Mouse (Mus musculus) megakaryocyte, adult 5-6 weeks (primary cell): ENCODE results near the gene Atg4d. TPM values are rescaled to one million over a fixed set of nuclear protein-coding genes. Genes with fewer than 3 reads are reported as not detected.
"Not testable (repeated sequence)": the region's sequence is repeated elsewhere in the genome, so short reads cannot be mapped to it uniquely, and the experiment has no call there.

ENCODE experiments used
- ATAC-seq: 2 replicates; pipeline ENCODE4 v1.8.0; 2016; ENCODE audit warnings: mild to moderate bottlenecking, inconsistent platforms; ENCODE audit not compliant: poor library complexity, severe bottlenecking
- total RNA-seq, 2 experiments: library from RNA; stranded (forward) in 1 of 2; stranded (reverse) in 1 of 2; fragments of 153-499, 151-499 nt in 1 of 2; fragments of 221-1000, 200-1000 nt in 1 of 2; gene quantifications; 2 replicates each; pipeline versions ENCODE4 v1.2.3 to v1.2.4; 2015 to 2017

The Atg4d gene
- total RNA-seq, 2 experiments from 2014 or later, result 13.5 to 14.6 TPM

GRCm38 (mm10) chr9:21239465-21239848 lies 25.6 kb upstream of the Atg4d start:
- no peak for ATAC-seq

GRCm38 (mm10) chr9:21241343-21241742 lies 23.8 kb upstream of the Atg4d start:
- ATAC-seq, result peak; percentile 65

- ATAC-seq, result no peak
Observed at GRCm38 (mm10) chr9:21243826-21244427, 21.2 kb upstream of the Atg4d start.

DNA sequence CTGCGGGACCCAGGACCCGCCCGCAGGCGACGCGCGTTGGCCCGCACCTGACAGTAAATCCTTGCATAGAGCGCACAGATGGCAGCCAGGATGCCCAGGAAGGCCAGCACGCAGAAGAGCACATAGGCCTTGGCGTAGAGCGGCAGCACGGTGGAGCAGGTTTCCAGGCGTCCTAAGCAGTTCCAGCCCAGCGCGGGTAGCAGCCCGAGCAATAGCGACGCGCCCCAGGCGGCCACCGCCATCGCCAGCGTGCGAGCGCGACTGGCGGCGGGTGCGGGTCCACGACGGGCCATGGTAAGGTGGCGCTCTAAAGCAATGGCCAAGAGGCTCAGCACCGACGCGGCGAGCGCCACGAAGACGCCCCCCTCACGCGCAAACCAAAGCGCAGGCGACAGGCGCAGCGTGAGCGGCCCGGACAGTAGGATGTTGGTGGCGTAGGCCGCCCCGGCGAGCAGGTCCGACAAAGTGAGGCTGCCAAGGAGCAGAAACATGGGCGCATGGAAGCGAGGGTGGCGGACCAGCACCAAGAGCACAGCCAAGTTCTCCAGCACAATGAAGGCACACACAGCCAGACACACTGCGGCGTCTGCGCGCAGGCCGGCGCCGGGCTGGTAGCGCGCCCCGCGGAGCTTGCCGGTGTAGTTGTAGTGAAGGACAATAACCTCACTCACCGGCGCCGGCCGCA lies 20.5 kb upstream of the Atg4d start:
- 0 out of 2 replicates have a peak, but pooled peaks have one; percentile 11 for ATAC-seq

GRCm38 (mm10) chr9:21245113-21245487 lies 20.0 kb upstream of the Atg4d start:
- ATAC-seq, result no peak

GRCm38 (mm10) chr9:21246342-21246741 lies 18.8 kb upstream of the Atg4d start:
- ATAC-seq, result 0 out of 2 replicates have a peak, but pooled peaks have one; percentile 29

- ATAC-seq, result peak; percentile 61
Observed at GRCm38 (mm10) chr9:21248326-21248725, 16.8 kb upstream of the Atg4d start, which contains the start of gene S1pr5. TSS of gene S1pr5 (minus strand) at chr9:21248443.

DNA sequence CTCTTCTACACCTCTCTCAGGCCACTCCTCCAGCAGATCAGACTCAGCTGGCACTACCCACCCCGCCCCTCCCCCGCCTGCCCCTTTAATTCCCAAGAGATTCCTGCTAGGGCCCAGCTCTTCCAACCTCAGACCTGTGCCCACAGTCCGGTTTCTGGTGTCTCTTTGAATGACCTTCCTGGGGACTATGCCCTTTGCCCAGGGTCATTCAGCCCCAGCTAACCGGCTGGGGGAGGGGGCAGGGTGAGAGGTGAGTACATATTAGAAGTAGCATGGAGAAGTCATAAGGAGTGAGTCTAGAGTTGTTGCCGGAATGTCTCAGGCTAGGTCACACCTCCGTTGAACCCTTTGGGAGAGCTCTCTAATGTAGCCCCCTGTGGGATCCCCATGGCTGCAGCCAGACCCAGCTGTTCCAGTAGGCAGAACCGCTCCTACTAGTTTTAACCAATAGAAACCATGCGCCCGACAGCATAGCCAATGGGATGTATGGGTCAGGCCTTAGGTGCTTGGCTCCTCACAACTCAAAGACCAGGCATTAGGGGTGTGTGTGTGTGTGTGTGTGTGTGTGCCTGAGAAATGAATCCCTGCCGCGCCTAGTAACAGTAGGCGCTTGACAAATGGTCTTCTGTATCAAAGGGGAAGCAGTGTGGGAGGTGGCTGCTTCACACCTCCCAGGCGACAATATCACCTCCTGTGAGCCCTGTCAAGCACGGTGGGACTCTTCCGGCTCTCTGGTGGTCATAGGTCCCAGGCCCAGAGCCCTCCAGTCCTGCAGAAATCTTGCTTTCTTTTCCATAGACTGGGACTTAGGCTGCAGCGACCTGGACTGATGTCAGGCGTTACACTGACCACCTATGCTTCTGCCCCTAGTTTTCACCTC lies 15.2 kb upstream of the Atg4d start:
- ATAC-seq, result peak; percentile 59

- no peak for ATAC-seq
Observed at GRCm38 (mm10) chr9:21250509-21250908, 14.6 kb upstream of the Atg4d start.

GRCm38 (mm10) chr9:21251116-21251735 lies 13.9 kb upstream of the Atg4d start:
- ATAC-seq, result no peak

GRCm38 (mm10) chr9:21254690-21255089 lies 10.4 kb upstream of the Atg4d start:
- no peak for ATAC-seq

- ATAC-seq, result not testable (repeated sequence)
Observed at GRCm38 (mm10) chr9:21256349-21256748, 8.7 kb upstream of the Atg4d start.

GRCm38 (mm10) chr9:21260491-21261040 lies 4.5 kb upstream of the Atg4d start:
- no peak for ATAC-seq

- ATAC-seq, result peak; percentile 27
Observed at GRCm38 (mm10) chr9:21261831-21262230, 3.3 kb upstream of the Atg4d start.

DNA sequence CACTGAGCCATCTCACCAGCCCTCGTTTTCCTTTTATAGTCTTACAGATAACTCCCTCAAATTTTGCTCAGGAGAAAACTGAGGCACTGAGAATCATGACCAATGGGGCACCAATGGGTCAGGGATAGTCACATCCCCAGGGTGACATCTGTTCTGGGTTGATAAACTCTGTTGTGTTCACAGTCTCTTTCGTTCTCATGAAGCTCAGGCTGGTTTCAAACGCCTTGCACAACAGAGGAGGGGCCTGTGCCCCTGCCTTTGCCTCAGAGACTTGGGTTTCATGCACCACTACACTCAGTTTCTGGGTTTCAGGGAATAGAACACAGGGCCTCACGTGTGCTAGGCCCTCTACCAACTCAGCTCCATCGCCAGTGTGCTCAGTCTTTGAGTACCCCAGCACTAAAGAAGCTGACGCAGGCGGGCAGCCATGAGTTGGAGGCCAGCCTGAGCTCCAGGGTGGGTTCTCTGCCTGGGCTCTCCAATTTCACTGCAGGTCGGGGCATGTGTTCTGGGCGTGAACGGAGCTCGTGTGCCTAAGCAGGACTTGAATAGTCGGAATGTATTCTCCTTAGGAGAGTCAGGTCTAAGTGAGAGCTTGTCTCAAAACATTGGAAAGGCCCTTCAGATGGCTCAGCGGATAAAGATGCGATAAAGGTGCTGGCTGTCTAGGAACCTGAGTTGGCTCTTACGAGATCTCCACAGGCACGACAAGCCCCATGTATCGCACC lies 657 bp upstream of the Atg4d start:
- no peak for ATAC-seq

- ATAC-seq, result no peak
Observed at GRCm38 (mm10) chr9:21265611-21266010, 518 bp downstream of the Atg4d start.

DNA sequence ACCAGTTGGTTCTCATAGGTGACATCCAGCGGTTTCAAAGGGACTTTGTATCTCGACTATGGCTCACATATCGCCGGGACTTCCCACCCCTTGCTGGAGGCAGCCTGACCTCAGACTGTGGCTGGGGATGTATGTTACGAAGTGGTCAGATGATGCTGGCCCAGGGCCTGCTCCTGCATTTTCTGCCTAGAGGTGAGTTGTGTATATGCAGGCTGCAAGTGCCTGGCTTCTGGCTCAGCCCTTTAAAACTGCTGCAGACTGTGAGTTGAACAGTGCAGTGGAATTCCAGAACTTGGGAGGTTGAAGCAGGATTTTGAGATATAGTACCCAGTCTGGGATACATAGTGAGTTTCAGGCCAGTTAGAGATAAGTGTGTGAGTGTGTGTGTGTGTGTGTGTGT lies 1.8 kb downstream of the Atg4d start:
- ATAC-seq, result no peak

DNA sequence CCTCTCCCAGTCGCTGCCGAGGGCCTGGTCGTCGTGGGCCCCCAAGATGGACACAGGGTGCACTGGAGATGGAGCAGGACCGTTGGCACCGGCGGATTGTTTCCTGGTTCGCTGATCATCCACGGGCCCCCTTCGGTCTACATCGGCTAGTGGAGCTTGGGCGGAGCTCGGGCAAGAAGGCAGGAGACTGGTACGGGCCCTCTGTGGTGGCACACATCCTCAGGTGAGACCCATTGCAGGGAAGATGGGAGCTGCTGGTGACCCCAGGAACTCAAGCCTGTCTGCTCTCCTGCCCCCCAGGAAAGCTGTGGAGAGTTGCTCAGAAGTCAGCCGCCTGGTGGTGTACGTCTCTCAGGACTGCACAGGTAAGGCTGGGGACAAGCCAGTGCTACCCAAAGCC lies 3.2 kb downstream of the Atg4d start:
- ATAC-seq, result no peak

GRCm38 (mm10) chr9:21269590-21269989 lies 4.5 kb downstream of the Atg4d start:
- ATAC-seq, result not testable (repeated sequence)

GRCm38 (mm10) chr9:21272391-21272790 lies 7.3 kb downstream of the Atg4d start:
- no peak for ATAC-seq
